Mouse (Mus musculus) thymus, postnatal 25 days (tissue): ENCODE results near the gene Pdxk.
"Not testable (repeated sequence)": the region's sequence is repeated elsewhere in the genome, so short reads cannot be mapped to it uniquely, and the experiment has no call there.

Experiments
- DNase-seq: peaks from one replicate; pipeline ENCODE4 v3.0.0; 2022

The Pdxk gene

GRCm38 (mm10) chr10:78414936-78415335 lies 49.8 kb downstream of the Pdxk start:
- DNase-seq, result not testable (repeated sequence)

GRCm38 (mm10) chr10:78413152-78413520 lies 51.6 kb downstream of the Pdxk start:
- DNase-seq, result no peak

- DNase-seq, result peak; percentile 97
Observed at GRCm38 (mm10) chr10:78412319-78413151, 52.2 kb downstream of the Pdxk start, which contains the start of gene Rrp1. Rrp1 (minus strand) TSS chr10:78413043.

GRCm38 (mm10) chr10:78411851-78412250 lies 52.9 kb downstream of the Pdxk start:
- DNase-seq, result no peak

- no peak for DNase-seq
Observed at GRCm38 (mm10) chr10:78409035-78409788, 55.6 kb downstream of the Pdxk start.

GRCm38 (mm10) chr10:78407132-78407531 lies 57.6 kb downstream of the Pdxk start:
- DNase-seq, result no peak

GRCm38 (mm10) chr10:78406152-78406551 lies 58.6 kb downstream of the Pdxk start:
- DNase-seq, result peak; percentile 10

- DNase-seq, result no peak
Observed at GRCm38 (mm10) chr10:78402301-78402922, 62.4 kb downstream of the Pdxk start.

- no peak for DNase-seq
Observed at GRCm38 (mm10) chr10:78401127-78401526, 63.6 kb downstream of the Pdxk start.

- peak; percentile 38 for DNase-seq
Observed at GRCm38 (mm10) chr10:78399090-78399657, 65.6 kb downstream of the Pdxk start.

GRCm38 (mm10) chr10:78396625-78396885 lies 68.2 kb downstream of the Pdxk start:
- no peak for DNase-seq

GRCm38 (mm10) chr10:78395819-78396624 lies 68.8 kb downstream of the Pdxk start:
- peak; percentile 91 for DNase-seq

GRCm38 (mm10) chr10:78395377-78395776 lies 69.4 kb downstream of the Pdxk start:
- DNase-seq, result no peak

- peak; percentile 77 for DNase-seq
Observed at GRCm38 (mm10) chr10:78392072-78392471, 72.7 kb downstream of the Pdxk start.

- no peak for DNase-seq
Observed at GRCm38 (mm10) chr10:78390982-78391470, 73.7 kb downstream of the Pdxk start.

- peak; percentile 21 for DNase-seq
Observed at GRCm38 (mm10) chr10:78388216-78388980, 76.4 kb downstream of the Pdxk start.
